Mouse (Mus musculus): ENCODE results near the gene Acbd4. TPM values are rescaled to one million over a fixed set of nuclear protein-coding genes. Genes with fewer than 3 reads are reported as not detected.

The Acbd4 gene
- 60.3 and 69.9 TPM in 2 replicates for polyA plus RNA-seq (2012; ENCODE audit: low replicate concordance)

DNA sequence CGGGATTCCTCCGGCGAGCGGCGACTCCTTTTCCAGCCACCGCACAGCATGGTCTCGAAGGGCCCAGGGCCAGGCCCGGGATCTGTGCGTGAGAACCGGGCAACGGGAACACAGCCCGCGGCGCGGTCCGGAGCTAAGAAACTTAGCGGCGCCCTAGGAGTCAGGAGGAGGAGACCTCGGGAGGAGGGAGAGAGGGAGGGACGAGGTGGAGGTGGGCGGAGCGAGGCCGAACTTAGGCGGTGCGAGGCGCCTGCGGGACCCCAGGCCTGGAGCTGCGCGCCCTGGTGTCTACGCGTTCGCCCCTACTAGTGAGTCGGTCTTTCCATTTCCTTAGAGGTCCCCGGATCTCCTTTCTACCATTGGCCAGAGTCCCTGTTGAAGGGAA lies at the start of gene Acbd4, which contains the start of gene Plcd3:
Gene Acbd4 (plus strand): TSS at position 202 of the 385 bp plus-strand sequence.
Gene Plcd3 (minus strand): TSS at position 178 of the 385 bp plus-strand sequence.

DNA sequence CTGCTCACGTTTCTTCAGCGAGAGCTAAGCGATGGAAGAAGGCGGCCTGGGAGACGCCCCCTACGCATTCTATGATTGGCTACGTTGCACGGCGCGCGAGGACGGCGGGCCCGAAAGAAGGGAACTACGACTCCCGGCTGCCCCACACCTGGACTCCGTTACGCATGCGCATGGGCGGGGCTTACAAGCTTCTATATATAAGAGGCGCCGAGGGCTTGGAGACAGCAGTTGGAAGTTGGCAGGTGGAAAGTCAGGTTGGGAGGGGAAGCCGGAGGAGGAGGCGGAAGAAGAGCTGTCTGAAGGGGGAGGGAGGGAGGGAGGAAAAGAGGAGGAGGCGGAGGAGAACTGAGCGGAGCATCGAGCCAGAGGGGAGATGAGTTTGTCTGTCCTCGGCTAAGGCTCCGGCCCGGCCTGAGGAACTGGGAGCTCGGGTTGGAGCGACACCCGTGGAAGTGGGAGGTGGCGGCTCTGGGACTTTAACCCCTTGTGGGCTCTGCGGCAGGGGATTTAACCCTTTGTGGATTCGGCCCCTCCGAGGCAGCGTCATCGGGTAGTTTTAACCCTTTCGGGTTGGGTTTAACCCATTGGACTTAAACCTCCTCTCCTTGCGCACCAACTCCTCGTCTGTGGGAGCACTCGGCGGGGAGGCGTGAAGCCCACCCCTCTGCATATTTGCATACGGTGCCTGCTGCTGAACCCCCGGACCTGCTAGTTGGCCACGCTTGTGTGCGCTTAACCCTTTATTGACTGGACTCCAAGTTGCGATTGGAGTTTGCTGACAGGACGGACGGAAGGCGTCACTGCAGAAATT lies 14.7 kb downstream of the Acbd4 start, which contains the start of gene Hexim1:
Gene Hexim1 (plus strand): TSS at position 224 of the 811 bp plus-strand sequence.

DNA sequence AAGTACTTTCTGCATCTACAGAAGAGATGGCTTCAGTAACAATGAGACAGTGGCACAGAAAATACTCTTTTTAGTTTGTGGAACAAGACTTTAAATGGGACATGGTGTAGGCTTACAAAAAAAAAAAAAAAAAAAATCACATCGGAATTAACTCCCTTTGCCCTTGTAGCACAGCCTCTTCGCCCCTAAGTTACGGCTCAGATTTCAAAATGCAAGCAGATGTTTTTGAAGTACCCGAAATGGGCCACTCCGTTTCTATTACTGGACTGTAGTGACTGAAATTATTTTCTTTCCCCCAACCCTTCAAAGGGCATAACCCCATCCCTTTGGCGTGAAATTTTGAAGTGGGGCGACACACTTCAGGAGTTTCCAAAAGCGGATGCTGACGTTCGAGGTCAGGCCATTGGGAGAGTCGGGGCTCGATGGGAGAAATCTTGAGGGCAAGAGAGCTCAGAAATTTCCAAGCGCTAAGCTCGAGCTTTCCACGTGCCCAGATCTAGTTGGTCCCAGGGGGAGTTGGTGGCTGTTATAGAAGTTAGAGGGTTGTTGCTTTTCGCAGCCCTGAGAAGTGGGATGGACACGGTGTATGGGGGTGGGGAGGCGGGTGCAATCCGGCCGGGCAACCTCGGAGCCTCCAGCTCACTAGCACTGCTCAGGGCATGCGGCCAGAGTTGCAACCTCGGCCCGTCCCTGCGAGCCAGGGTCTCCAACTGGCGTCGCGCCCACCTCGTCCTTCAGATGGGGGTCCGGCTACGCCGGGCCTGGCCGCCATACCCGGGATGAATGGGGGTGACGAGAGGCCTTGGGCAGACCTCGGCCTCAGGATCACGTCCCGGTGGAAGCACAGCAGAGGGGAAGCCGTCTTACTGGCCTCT lies 30.5 kb downstream of the Acbd4 start, which contains the start of gene Hexim2:
Gene Hexim2 (plus strand): TSS at position 729 of the 875 bp plus-strand sequence.

Other genes starting within 250 kb of the Acbd4 start
- 92.1 and 150 TPM in 2 replicates for gene Eftud2, start 220.7 kb upstream of the Acbd4 start, polyA plus RNA-seq (2012; ENCODE audit: low replicate concordance)
- not detected in 2 replicates for gene Ccdc103, start 220.5 kb upstream of the Acbd4 start, polyA plus RNA-seq (2012; ENCODE audit: low replicate concordance)
- not detected in 2 replicates for gene Fam187a, start 216.5 kb upstream of the Acbd4 start, polyA plus RNA-seq (2012; ENCODE audit: low replicate concordance)
- 1.1 TPM in 1 of 2 replicates, not detected in the other for gene Gfap, start 200.8 kb upstream of the Acbd4 start, polyA plus RNA-seq (2012; ENCODE audit: low replicate concordance)
- 3.6 and 12.5 TPM in 2 replicates for gene Kif18b, start 176.6 kb upstream of the Acbd4 start, polyA plus RNA-seq (2012; ENCODE audit: low replicate concordance)
- gene C1ql1, start 155.0 kb upstream of the Acbd4 start, polyA plus RNA-seq (2012; ENCODE audit: low replicate concordance) = not detected in 2 replicates
- gene Nmt1, start 73.5 kb upstream of the Acbd4 start, polyA plus RNA-seq (2012; ENCODE audit: low replicate concordance) = 9.5 and 16.8 TPM in 2 replicates
- gene Dcakd, start 73.3 kb upstream of the Acbd4 start, polyA plus RNA-seq (2012; ENCODE audit: low replicate concordance) = 30.8 and 47.5 TPM in 2 replicates
- 0.15 and 0.18 TPM in 2 replicates for gene Plcd3, start within 50 bp of the Acbd4 start, polyA plus RNA-seq (2012; ENCODE audit: low replicate concordance)
- gene Hexim1, start 14.5 kb downstream of the Acbd4 start, polyA plus RNA-seq (2012; ENCODE audit: low replicate concordance) = 25.6 and 27.7 TPM in 2 replicates
- gene Hexim2, start 30.7 kb downstream of the Acbd4 start, polyA plus RNA-seq (2012; ENCODE audit: low replicate concordance) = 4.3 and 5.1 TPM in 2 replicates
- gene Fmnl1, start 69.4 kb downstream of the Acbd4 start, polyA plus RNA-seq (2012; ENCODE audit: low replicate concordance) = 244 and 485 TPM in 2 replicates
- gene 1700023F06Rik, start 106.9 kb downstream of the Acbd4 start, polyA plus RNA-seq (2012; ENCODE audit: low replicate concordance) = not detected in 2 replicates
- gene Spata32, start 116.8 kb downstream of the Acbd4 start, polyA plus RNA-seq (2012; ENCODE audit: low replicate concordance) = 0.18 TPM in 1 of 2 replicates, not detected in the other
- gene Map3k14, start 165.8 kb downstream of the Acbd4 start, polyA plus RNA-seq (2012; ENCODE audit: low replicate concordance) = 44.3 and 54.1 TPM in 2 replicates